Mouse (Mus musculus): ENCODE measurements at regions not wholly inside any gene's neighbourhood (a gene's known extent, or its start where the extent isn't known, plus 50 kb on each side); places are given as distances from the start of the nearest gene placed in this dataset.

- TF ChIP-seq CTCF (conservative IDR thresholded peaks at IDR 0.05 in 1 of 2, IDR thresholded peaks at IDR 0.05 in 1 of 2; ENCODE audit: low read depth in 2 of 2, low read length in 2 of 2) (no peak), MAX (IDR thresholded peaks at IDR 0.05; ENCODE audit: low read length) (no peak), ZNF384 (IDR thresholded peaks at IDR 0.05; ENCODE audit: low read depth, low read length) (no peak), TBP (conservative IDR thresholded peaks at IDR 0.05; ENCODE audit: low read depth, low read length) (no peak), GABPA (IDR thresholded peaks at IDR 0.05; ENCODE audit: insufficient replicate concordance, low read depth, low read length) (no peak), SIN3A (IDR thresholded peaks at IDR 0.05; ENCODE audit: low read length) (no peak), ZC3H11A (IDR thresholded peaks at IDR 0.05; ENCODE audit: low read depth, low read length) (no peak), CHD2 (IDR thresholded peaks at IDR 0.05; ENCODE audit: low read length) (no peak), POLR2A (IDR thresholded peaks at IDR 0.05; ENCODE audit: low read depth, low read length) (no peak), RAD21 (IDR thresholded peaks at IDR 0.05; ENCODE audit: low read depth, low read length) (no peak), USF1 (IDR thresholded peaks at IDR 0.05; ENCODE audit: low read depth, low read length) (no peak), E2F4 (IDR thresholded peaks at IDR 0.05; ENCODE audit: insufficient replicate concordance, low read depth, low read length) (no peak), EP300 (IDR thresholded peaks at IDR 0.05; ENCODE audit: low read length) (no peak), MAFK (IDR thresholded peaks at IDR 0.05; ENCODE audit: insufficient replicate concordance, low read length) (no peak)
Observed at GRCm38 (mm10) chr11:41792206-41792605, 208.5 kb downstream of the Gabrg2 start.
